Mouse (Mus musculus) cortical plate, adult 2 months (tissue): Measurements from ENCODE around the gene Dgcr2.

Experiments
- CTCF ChIP-seq: fragments of 200-500 bp; IDR thresholded peaks from 2 replicates; pipeline ENCODE4 v1.5.1; 2011; ENCODE audit warnings: mild to moderate bottlenecking, control low read depth, low read length; ENCODE audit not compliant: insufficient read depth; ENCODE audit errors: extremely low read depth
- POLR2A ChIP-seq: fragments of 200-500 bp; IDR thresholded peaks from 2 replicates; pipeline ENCODE4 v1.6.1; 2011; ENCODE audit warnings: mild to moderate bottlenecking, low read length, control low read depth; ENCODE audit not compliant: insufficient read depth; ENCODE audit errors: extremely low read depth

DNA sequence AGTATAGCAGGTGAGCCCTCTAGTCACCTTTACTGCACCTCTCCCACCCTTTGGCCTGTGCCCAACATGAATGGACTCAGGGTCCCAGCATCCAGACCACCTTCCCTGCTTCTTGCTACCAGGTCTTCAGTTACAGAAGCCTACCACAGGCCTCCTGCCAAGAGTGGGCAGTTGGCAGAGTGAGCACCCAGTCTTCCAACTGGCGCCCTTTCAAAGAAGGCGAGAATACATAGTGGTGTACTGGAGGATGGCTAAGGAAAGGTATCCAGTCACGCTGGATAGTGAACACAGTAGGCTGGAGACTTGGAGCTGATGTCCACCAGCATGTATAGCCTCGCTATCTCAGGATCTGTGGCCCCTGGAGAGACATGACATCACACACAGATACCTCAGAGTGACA, 104.3 kb downstream of the Dgcr2 start:
- TF ChIP-seq CTCF (no peak), POLR2A (no peak)
